Mouse (Mus musculus) embryonic facial prominence, embryonic 13.5 days (tissue): ENCODE data around the gene Mrps18b. TPM values are rescaled to one million over a fixed set of nuclear protein-coding genes. Genes with fewer than 3 reads are reported as not detected.

Experiments used
- ATAC-seq: fragments of 200-750 bp; cut with Nextera tagmentation; 2 replicates; pipeline ENCODE4 v1.8.0; 2017; ENCODE audit warnings: low read depth; ENCODE audit not compliant: insufficient number of reproducible peaks, insufficient read depth, low FRiP score, low TSS enrichment
- H3K27ac ChIP-seq: fragments of 300-500 bp; sonication (generic); 2 replicates; pipeline ENCODE4 v1.5.1; 2015; ENCODE audit warnings: moderate library complexity, mild to moderate bottlenecking, inconsistent platforms
- H3K27me3 ChIP-seq: fragments of 300-500 bp; sonication (generic); 2 replicates; pipeline ENCODE4 v1.6.1; 2015; ENCODE audit warnings: mild to moderate bottlenecking, inconsistent platforms
- H3K36me3 ChIP-seq: fragments of 300-500 bp; sonication (generic); 2 replicates; pipeline ENCODE4 v1.6.1; 2015; ENCODE audit warnings: mild to moderate bottlenecking, inconsistent platforms
- H3K4me1 ChIP-seq: fragments of 300-500 bp; sonication (generic); 2 replicates; pipeline ENCODE4 v1.6.1; 2015; ENCODE audit warnings: inconsistent platforms
- H3K4me2 ChIP-seq: fragments of 300-500 bp; sonication (generic); 2 replicates; pipeline ENCODE4 v1.6.1; 2015; ENCODE audit warnings: moderate library complexity, mild to moderate bottlenecking, inconsistent platforms
- H3K4me3 ChIP-seq: fragments of 300-500 bp; sonication (generic); 2 replicates; pipeline ENCODE4 v1.5.1; 2015; ENCODE audit warnings: mild to moderate bottlenecking, inconsistent platforms
- H3K9ac ChIP-seq: fragments of 300-500 bp; sonication (generic); 2 replicates; pipeline ENCODE4 v1.6.1; 2015; ENCODE audit warnings: mild to moderate bottlenecking, inconsistent platforms
- H3K9me3 ChIP-seq: fragments of 300-500 bp; sonication (generic); 2 replicates; pipeline ENCODE4 v1.6.1; 2016; ENCODE audit warnings: inconsistent platforms
- WGBS: fragments of 180-500 bp; shearing (Covaris S2); methylation state at CpG from one replicate; pipeline ENCODE4 v1.1.7; 2015; ENCODE audit warnings: mixed read lengths; 5-methylcytosine and 5-hydroxymethylcytosine counted together
- polyA plus RNA-seq: library from polyadenylated mRNA; unstranded; fragments of >200 nt; fragmentation: Nextera tagmentation; extraction: Ambion mirVana; gene quantifications from 2 replicates; pipeline ENCODE4 v1.2.1, GENCODE M21; 2015

Mrps18b gene
- polyA plus RNA-seq, 1 experiment from 2014 or later: 69.9 TPM

- Histone ChIP-seq H3K4me1 (peaks cover 21% of the 10 kb centered on the region), H3K27me3 (no peaks in the 10 kb centered on the region), H3K4me3 (peak overlapping the region; percentile 82), H3K9ac (peak overlapping the region; percentile 87), H3K36me3 (peaks cover 66% of the 10 kb centered on the region), H3K9me3 (no peaks in the 10 kb centered on the region), H3K4me2 (peak overlapping the region; percentile 99), H3K27ac (peak overlapping the region; percentile 64; the same call in 1 of the 2 replicates)
- WGBS: 41% methylated on average over 23 of the region's 23 CpGs
- no peak for ATAC-seq
Measured at GRCm38 (mm10) chr17:35897644-35898573, 18.3 kb downstream of the Mrps18b start.

DNA sequence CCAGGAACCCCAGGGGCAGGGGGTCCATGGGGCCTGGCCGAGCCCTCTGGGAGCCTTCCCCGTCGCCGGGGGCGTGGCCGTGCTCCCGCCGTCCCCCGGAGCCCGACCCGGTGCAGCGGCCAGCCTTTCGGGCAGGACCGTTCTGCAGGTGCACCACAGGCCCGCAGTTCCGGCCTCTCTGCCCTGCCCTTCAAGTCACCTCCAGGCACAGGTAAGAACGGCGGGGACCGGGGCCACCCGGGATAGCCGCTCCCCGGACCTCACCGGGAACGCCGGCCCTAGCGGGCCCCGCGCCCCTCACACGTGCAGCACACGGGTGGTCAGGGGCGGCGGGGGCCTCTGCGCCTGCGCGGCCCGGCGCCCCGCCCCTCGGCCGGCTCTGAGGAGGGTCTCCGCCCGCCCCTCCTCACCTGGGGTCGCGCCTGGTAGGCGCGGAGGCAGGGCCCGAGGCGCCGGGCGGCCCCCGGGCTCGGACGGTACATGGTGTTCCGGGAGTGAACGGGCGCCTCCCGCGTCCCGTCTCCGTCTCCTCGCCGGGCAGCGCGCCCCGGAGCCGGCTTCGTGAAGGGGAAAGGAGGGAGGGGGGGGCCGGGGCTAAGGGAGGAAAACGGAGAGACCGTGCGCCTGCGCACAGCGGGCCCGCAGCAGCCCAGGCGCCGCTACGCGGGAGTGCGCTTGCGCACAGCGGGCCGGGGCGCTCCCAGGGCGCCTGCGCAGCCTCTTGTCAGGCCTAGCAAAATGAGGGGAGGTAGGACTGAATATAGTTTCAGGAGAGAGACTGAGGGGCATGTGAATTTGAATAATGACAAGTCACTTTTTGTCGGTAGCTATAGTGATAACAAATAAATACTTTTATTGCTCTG is 19.2 kb downstream of the Mrps18b start, which contains the start of gene 2310061I04Rik:
2310061I04Rik (minus strand) TSS at position 651 of the 863 bp plus-strand sequence.
- Histone ChIP-seq H3K36me3 (peaks cover 66% of the 10 kb centered on the region), H3K27ac (peak within 1 kb of the TSS; percentile 88), H3K9me3 (no peaks in the 10 kb centered on the region), H3K27me3 (no peaks in the 10 kb centered on the region), H3K4me1 (peaks cover 21% of the 10 kb centered on the region), H3K4me3 (peak within 1 kb of the TSS; percentile 82), H3K4me2 (peak within 1 kb of the TSS; percentile 99), H3K9ac (peak within 1 kb of the TSS; percentile 87)
- ATAC-seq: peak; percentile 91
- WGBS: under 1% methylated on average over 86 of the region's 86 CpGs

DNA sequence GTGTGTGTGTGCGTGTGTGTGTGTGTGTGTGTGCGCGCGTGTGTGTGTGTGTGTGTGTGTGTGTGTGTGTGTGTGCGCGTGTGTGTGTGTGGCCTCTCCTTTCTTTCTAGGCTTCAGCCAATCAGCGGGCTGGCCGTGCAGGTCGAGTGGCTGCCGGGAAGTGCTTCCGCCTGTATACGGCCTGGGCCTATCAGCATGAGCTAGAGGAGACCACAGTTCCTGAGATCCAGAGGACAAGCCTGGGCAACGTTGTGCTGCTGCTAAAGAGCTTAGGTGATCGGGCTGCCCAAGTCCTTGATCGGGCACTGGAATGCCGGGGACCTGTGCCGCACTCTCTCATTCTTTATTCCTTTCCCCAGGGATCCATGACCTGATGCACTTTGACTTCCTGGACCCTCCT is 28.5 kb downstream of the Mrps18b start:
- Histone ChIP-seq H3K4me2 (no peak overlapping the region), H3K4me3 (no peak overlapping the region), H3K36me3 (peaks cover 98% of the 10 kb centered on the region), H3K9me3 (no peaks in the 10 kb centered on the region), H3K27me3 (no peaks in the 10 kb centered on the region), H3K4me1 (no peaks in the 10 kb centered on the region), H3K27ac (no peak overlapping the region), H3K9ac (no peak overlapping the region)
- 88% methylated on average over 12 of the region's 17 CpGs for whole genome bisulfite sequencing
- no peak for ATAC-seq

GRCm38 (mm10) chr17:35883777-35884176 is 32.4 kb downstream of the Mrps18b start:
- ATAC-seq: no peak
- peaks cover 73% of the 10 kb centered on the region for H3K36me3 ChIP-seq

DNA sequence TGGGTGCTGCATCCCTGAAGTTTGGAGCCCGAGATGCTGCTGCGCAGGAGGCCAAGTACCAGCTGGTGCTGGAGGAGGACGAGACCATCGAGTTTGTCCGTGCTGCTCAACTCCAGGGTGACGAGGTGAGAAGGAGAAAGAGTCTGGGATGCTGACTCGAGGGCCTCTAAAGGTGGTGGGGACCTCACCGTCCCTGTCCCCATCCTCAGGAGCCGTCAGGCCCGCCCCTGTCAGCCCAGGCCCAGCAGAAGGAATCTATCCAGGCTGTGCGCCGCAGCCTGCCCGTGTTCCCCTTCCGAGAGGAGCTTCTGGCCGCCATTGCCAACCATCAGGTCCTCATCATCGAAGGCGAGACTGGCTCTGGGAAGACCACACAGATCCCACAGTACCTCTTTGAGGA is 33.3 kb downstream of the Mrps18b start:
- no peak overlapping the region for H3K4me2 ChIP-seq
- no peaks in the 10 kb centered on the region for H3K27me3 ChIP-seq
- no peak for ATAC-seq
- H3K9ac ChIP-seq: no peak overlapping the region
- H3K36me3 ChIP-seq: peaks cover 65% of the 10 kb centered on the region
- H3K4me3 ChIP-seq: no peak overlapping the region
- 91% methylated on average over 17 of the region's 17 CpGs for WGBS
- H3K27ac ChIP-seq: no peak overlapping the region
- peaks cover 14% of the 10 kb centered on the region for H3K4me1 ChIP-seq
- no peaks in the 10 kb centered on the region for H3K9me3 ChIP-seq

More at GRCm38 (mm10) chr17:35883777-35884176, 32.4 kb downstream of the Mrps18b start:
- Histone ChIP-seq H3K27me3 (no peaks in the 10 kb centered on the region), H3K4me1 (peaks cover 14% of the 10 kb centered on the region), H3K4me3 (no peak overlapping the region), H3K9ac (no peak overlapping the region), H3K4me2 (no peak overlapping the region), H3K27ac (no peak overlapping the region), H3K9me3 (no peaks in the 10 kb centered on the region)
- 94% methylated on average over 14 of the region's 14 CpGs for WGBS

DNA sequence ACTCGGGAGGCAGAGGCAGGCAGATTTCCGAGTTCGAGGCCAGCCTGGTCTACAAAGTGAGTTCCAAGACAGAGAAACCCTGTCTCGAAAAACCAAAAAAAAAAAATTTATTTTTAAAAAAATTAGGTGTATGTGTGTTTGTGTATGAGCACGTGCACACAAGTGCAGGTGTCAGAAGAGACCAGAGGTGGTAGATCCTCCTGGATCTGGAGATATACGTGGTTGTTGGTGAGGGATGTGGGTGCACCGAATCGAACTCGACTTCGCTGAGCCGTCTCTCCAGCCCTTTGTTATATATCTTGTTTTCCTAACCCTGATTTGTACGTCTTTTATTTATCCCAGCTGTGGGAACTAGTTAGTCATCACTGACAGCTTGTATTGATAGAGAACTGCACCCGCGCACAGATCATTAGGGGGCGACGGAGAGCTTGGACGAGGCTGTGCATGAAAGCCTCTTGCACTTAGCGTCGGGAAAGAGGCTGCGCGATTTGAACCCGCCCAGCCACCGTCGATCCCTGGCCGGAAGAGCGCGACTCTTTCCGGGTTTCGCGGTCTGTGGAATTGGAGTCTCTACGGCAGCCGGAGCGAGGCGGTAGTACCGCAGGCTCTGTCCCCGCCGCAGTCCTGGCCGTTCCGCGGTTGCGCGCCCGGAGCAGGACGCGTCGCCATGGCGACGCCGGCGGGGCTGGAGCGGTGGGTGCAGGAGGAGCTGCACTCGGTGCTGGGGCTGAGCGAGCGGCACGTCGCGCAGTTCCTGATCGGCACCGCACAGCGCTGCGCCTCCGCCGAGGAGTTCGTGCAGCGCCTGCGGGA is 36.7 kb downstream of the Mrps18b start, which contains the start of gene Dhx16:
Dhx16 (plus strand) TSS at position 575 of the 813 bp plus-strand sequence.
- Histone ChIP-seq H3K9me3 (no peaks in the 10 kb centered on the region), H3K27me3 (no peaks in the 10 kb centered on the region), H3K4me2 (peak within 1 kb of the TSS; percentile 81), H3K4me1 (peaks cover 14% of the 10 kb centered on the region), H3K9ac (peak within 1 kb of the TSS; percentile 85), H3K4me3 (peak within 1 kb of the TSS; percentile 96), H3K36me3 (peaks cover 52% of the 10 kb centered on the region), H3K27ac (peak within 1 kb of the TSS; percentile 66)
- WGBS: 6% methylated on average over 66 of the region's 66 CpGs
- peak; percentile 86 for ATAC-seq

DNA sequence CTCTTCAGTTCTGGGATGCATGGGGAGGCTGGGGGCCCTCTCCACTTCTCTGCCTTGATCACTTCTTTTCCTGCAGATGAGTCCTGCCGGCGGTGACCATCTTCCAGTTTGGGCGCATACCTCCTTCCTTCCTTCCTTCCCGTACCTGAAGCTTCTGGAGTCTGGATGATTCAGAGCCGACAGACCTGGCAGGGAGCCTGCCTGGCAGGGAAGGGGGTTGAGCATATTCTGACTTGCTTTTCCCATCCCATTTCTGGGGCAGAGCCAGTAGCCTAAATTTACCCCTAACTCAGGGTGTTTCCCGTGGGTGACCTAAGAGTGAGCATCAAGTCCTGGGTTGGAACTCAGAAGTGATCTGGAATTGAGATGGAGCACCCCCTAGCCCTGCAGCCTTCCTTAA is 41.5 kb downstream of the Mrps18b start:
- Histone ChIP-seq H3K27ac (no peak overlapping the region), H3K27me3 (no peaks in the 10 kb centered on the region), H3K4me2 (no peak overlapping the region), H3K9ac (no peak overlapping the region), H3K36me3 (peaks cover 54% of the 10 kb centered on the region), H3K9me3 (0 out of 2 replicates have a peak, but pooled peaks cover 3% of the 10 kb centered on the region), H3K4me1 (peaks cover 34% of the 10 kb centered on the region), H3K4me3 (no peak overlapping the region)
- no peak for ATAC-seq
- WGBS: 89% methylated on average over 6 of the region's 6 CpGs

GRCm38 (mm10) chr17:35873774-35874519 is 42.2 kb downstream of the Mrps18b start:
- Histone ChIP-seq H3K36me3 (peaks cover 54% of the 10 kb centered on the region), H3K27ac (no peak overlapping the region), H3K4me3 (peak overlapping the region; percentile 10), H3K4me1 (peaks cover 41% of the 10 kb centered on the region), H3K27me3 (no peaks in the 10 kb centered on the region), H3K9ac (peak overlapping the region; percentile 61), H3K9me3 (0 out of 2 replicates have a peak, but pooled peaks cover 3% of the 10 kb centered on the region), H3K4me2 (peak overlapping the region; percentile 38)
- no peak; the same call in 1 of the 2 replicates for ATAC-seq
- WGBS: 32% methylated on average over 21 of the region's 21 CpGs

DNA sequence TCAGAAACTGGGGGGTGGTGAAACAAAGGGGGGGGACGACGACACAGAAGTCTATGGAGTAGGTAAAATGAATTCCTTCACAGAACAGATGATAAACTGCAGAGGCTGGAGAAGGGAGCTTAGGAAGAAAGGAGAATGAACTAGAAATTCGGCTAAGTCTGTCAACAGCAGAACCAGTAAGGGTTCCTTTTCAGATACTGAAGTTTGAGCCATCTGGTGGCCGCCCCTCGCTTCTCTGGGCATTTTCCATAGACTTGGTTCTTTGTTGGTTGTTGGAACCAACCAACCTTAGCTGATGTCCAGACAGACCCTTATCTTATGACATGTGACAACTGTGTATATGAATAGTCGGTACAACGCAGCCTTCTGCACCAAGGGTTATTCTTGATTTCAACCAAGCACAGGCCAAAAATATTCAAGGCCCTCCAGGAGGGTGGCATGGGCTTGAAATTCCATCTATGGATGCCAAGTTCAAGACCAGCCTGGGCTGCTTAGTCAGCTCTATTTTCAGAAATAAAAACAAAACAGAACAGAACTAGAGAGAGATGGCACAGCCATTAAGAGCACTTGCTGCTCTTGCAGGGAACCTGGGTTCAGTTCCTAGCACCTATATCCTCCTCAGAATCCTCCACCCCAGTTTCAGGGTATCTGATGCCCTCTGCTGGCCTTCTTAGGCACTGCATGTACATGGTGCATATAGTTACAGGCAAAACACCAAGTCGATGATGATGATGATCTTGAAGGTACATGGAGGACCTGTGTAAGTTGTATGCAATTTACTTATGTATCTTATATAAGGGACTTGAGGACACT is 45.1 kb downstream of the Mrps18b start:
- Histone ChIP-seq H3K9me3 (0 out of 2 replicates have a peak, but pooled peaks cover 3% of the 10 kb centered on the region), H3K27ac (peak overlapping the region; percentile 98), H3K4me3 (peak overlapping the region; percentile 73), H3K4me2 (peak overlapping the region; percentile 99), H3K27me3 (no peaks in the 10 kb centered on the region), H3K9ac (peak overlapping the region; percentile 89; the same call in 1 of the 2 replicates), H3K4me1 (peaks cover 62% of the 10 kb centered on the region), H3K36me3 (peaks cover 51% of the 10 kb centered on the region)
- no peak for ATAC-seq
- 80% methylated on average over 8 of the region's 8 CpGs for WGBS
